Mouse (Mus musculus) lung, adult 2 months (tissue): ENCODE results near the gene Zbtb44.

Experiments
- CTCF ChIP-seq: fragments of 200-500 bp; IDR thresholded peaks from 2 replicates; pipeline ENCODE4 v1.5.1; 2011; ENCODE audit warnings: mild to moderate bottlenecking, low read length, control low read depth; ENCODE audit not compliant: insufficient read depth
- POLR2A ChIP-seq: fragments of 200-500 bp; IDR thresholded peaks from 2 replicates; pipeline ENCODE4 v1.6.1; 2011; ENCODE audit warnings: low read depth, mild to moderate bottlenecking, control low read depth, low read length, borderline replicate concordance; ENCODE audit errors: extremely low read depth

GRCm38 (mm10) chr9:31073797-31074196 lies 43.4 kb downstream of the Zbtb44 start:
- TF ChIP-seq POLR2A (no peak), CTCF (no peak)
